Mouse (Mus musculus): ENCODE measurements around the gene Fxyd1.

Fxyd1 gene

DNA sequence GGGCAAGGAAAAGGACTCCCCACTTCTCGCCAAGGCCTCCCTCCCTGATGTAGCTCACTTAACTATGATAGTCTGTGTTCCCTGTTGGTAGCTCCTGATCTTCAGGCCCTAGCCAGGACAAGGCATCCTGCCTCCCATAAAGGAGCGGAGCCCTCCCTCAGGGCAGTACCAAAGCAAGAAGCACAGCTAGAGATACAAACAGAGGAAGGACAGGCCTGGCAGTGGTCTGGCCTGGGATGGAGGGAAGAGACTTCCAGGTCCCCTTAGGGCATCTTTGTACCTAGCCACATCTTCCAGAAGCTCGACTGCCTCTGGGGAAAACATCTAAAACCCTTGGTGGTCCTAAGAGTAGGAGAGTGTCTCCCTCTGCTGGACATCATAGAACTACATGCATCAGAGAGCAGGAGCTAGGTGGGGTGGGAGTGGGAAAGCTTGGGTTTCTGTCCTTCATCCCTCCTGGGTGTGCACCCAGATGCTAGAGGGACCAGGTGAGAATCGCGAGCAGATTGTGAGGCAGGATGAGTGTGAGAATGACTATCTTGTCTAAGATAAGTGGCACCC is 21.0 kb upstream of the Fxyd1 start:
- DNase-seq (ENCODE audit: low read depth, low spot score) = peak; percentile 67

GRCm38 (mm10) chr7:31077470-31077869 is 20.5 kb upstream of the Fxyd1 start:
- peak; percentile 40 for DNase-seq (ENCODE audit: low read depth, low spot score)

- DNase-seq (ENCODE audit: low read depth, low spot score) = no peak
These were observed 19.5 kb upstream of the Fxyd1 start, which contains the start of gene Fxyd3 for GRCm38 (mm10) chr7:31076492-31076891. Gene Fxyd3 (minus strand): TSS chr7:31076704.

DNA sequence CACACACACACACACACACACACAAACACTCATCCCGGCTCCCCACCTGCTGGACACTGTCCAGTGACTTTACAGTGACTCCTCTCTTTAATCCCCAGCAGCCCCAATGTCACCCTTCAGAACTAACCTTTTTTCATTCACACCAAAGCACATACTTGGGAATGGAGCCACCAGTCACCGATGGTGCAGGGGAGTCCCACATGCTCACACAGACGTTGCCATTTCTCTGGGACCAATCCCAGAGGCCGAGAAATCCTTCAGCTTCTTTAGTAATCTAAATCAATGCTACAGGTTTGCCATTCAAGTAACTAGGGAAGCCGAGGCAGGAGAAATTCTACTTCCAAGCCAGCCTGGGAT is 17.7 kb upstream of the Fxyd1 start:
- no peak for DNase-seq (ENCODE audit: low read depth, low spot score)

DNA sequence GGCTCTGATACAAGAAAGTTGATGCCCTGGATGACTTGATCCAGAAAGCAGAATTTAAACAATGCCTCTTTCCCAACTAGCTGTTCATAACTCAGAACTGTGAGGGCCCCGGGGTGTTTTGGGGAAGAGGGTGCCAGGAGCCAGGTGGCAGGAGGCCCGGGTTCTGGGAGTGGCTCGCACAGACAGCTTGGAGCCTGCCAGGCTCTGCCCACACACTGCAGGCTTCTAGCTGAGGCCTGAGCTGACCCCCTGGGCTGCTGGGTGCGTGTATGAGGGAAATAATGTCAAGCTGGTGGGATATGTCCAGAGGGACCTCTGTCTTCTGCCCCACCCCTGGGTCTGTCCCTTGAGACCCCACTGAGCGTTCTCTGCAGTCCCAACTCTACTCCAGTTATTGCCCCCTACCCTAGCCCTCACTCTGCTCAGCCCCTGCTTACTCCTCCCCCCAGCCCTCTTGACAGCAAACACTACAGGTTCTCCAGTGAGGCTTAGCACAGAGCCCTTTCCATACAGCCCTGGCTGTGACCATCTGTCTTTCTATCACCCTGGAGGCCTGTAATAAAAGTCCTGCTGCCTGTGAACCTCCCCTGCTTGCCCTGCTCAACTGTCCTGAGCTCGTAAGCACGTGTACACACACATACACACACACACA is 17.2 kb upstream of the Fxyd1 start:
- no peak for DNase-seq (ENCODE audit: low read depth, low spot score)

DNA sequence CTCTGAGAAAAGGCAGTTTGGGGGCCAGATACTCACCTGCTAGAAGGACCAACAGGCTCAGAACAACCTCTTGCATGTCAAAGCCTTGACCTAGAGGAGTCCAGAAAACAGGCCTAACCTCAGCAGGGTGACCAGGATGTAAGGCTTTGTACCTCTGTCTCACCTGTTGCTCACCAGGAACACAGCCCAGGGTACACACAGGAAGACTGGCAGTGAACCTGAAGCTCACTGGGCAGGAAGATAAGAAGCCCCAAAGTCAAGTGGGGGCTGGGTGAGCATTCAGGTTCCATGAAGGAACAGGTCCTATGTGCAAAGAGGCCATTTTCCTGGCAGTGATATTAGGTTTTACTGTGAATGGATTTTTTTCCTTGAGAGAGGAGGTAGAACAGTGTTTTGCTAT is 16.5 kb upstream of the Fxyd1 start:
- no peak for DNase-seq (ENCODE audit: low read depth, low spot score)

- no peak for DNase-seq (ENCODE audit: low read depth, low spot score)
These were observed 15.3 kb upstream of the Fxyd1 start for GRCm38 (mm10) chr7:31072326-31072725.

- no peak for DNase-seq (ENCODE audit: low read depth, low spot score)
These were observed 13.3 kb upstream of the Fxyd1 start for GRCm38 (mm10) chr7:31070324-31070723.

DNA sequence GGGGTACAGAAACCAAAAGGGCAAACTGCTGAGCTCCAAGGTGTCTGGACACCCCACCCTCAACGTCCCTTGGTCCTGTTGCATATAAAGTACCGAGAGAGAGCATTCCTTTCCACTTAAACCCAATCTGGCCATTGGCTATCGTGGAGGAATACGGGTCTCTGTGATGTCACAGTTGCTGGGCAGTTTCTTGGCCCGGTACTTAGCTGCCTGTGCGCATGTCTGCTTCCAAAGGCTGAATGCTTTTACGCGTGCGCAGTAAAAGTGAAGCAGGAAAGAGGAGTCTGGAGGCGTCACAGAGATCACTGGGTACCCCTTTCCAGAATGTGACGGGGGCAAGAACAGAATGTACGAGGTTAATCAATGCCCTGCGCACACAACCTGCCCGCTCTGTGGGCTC is 12.5 kb upstream of the Fxyd1 start:
- DNase-seq (ENCODE audit: low read depth, low spot score) = no peak

DNA sequence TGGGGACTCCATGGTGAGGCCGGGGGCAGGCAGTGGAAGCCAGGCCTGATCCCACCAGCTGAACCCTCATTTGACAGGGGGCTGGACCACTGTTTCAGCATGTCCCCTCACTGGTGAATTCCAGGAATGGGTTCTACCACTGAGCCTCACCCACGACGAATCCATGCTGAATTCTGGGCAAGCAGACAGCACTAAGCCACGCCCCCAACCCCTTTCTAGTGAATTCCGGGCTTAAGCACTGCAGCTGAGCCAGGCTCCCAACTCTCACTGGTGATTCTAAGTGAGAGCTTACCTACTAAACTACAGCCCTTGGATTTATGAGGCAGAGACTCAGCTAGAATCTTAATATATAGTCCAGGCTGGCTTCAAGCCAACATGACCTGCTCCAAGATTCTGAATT is 10.8 kb upstream of the Fxyd1 start:
- no peak for DNase-seq (ENCODE audit: low read depth, low spot score)

DNA sequence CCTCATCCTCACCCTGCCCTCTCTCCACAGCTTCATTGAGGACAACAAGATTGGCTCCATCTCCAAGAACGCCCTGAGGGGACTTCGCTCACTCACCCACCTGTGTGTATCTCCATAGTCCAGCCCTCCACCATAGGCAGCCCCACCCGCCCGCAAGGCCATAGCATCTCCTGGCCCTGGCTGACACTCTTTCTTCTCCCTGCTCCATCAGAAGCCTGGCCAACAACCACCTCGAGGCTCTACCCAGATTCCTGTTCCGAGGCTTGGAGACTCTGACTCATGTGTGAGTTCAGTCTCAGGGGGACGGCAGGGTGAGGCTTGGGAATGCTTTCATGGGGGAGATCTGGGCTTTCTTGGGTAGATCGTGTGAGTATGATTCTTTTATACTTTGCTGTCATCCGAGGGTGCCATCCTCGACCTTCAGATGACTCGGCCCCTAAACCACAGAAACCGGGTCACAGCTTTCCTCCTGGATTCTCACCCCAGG is 6.1 kb upstream of the Fxyd1 start:
- DNase-seq (ENCODE audit: low read depth, low spot score) = no peak

DNA sequence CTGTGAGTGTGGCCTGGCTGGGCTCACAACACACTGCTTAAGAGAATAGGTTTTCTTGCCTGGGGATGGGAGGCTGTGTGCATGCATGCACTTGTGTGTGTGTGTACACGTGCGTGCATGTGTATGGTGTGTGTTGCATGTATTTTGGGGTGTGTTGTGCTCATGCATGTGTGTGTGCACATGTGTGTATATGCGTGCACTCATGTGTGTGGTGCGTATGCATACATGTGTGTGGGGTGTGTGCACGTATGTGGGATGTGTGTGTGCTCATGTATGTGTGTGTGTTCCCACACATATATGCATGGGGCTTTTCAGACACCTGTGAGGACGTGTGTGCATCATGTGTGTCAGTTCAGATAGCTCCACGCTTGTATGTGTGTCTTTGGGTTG is 3.6 kb upstream of the Fxyd1 start:
- no peak for DNase-seq (ENCODE audit: low read depth, low spot score)

DNA sequence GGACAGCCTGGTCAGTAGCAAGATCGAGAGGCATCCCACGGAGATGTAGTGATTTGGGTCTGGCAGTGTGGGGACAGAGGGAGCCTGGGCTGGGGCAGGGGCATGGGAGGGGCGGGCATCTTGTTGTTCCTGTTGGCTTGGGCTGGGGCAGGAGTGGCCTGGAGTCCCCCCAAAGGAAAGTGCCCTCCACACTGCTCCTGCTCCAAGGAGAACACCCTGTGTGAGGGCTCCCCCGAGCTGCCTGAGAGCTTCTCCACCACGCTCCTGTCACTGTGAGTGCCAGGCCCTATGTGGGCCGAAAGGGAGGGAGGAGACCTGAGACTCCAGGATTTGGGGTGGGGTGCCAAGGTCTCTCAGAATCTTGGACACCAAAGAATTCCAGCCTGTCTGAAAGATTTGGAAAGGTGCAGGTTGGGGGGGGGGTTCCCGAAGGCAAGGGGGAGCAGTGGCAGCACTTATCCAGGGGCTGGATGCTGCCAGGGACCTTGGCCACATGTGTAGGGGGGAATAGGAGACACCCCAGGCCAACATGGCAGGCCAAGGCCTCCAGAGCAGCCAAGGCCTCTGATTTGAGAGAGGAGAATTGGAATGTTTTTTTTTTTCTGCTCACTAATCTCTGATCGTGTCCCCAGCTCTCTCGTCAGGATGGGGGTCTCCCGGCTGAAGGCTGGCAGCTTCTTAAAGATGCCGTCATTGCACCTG is 3.1 kb upstream of the Fxyd1 start:
- no peak for DNase-seq (ENCODE audit: low read depth, low spot score)

DNA sequence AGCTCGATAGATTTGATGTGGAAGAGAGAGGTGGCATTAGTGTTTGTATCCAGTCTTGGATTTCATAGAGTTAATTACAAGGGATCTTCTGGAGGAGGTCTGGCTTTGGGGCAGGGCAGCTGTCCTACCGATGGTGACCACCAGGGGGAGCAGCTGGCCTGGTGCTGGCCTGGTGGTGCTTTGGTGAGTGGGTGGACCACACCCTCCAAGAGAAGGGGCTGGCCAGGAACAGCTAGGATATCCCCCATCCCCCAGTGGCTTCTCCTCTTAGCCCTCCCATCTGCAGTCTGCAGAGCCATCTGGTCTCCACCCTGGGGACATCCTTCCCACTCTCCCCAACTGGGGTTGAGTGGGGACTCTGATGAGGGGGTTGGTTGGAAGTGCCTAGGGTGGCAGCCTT is 2.1 kb upstream of the Fxyd1 start, which contains the start of gene Lgi4:
Gene Lgi4, plus strand, starts transcription at position 235 of the 400 bp plus-strand sequence.
- DNase-seq (ENCODE audit: low read depth, low spot score) = peak; percentile 73

DNA sequence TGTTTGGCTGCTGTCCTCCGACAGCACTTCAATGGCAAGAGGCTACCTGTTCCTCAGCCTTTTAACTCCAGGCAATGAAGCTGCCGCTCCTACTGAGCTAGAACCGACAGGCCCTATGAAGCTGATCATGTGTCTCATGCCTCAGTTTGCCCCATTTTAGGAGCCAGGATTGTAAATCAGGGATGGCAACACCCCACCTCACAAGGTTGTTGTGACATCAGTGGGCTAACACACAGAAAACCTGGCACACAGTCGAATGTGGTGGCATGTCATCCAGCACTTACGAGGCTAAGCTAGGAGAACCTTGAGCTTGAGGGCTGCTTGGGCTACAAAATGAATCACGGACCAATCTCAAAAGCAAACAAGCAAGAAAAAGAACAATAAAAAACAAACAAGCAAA is 1.2 kb upstream of the Fxyd1 start:
- no peak for DNase-seq (ENCODE audit: low read depth, low spot score)

GRCm38 (mm10) chr7:31057730-31058129 is 731 bp upstream of the Fxyd1 start:
- no peak for DNase-seq (ENCODE audit: low read depth, low spot score)

DNA sequence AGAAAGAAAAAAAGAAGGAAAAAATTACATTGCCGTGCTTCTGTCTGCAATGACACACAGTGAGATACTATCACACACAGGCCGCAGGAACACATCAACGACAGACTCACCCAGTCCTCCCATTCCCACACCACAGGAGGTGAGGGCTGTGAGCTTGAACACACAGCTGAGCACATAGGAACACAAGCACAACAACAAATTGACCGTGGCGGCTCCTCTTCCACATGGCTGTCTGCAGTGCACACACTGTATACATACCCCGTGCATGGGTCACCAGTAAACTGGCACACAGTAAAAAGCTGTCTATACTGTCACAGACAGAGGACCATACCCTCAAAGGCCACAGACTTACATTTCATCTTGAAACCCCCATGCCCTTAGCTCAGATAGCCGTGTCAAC is 551 bp downstream of the Fxyd1 start:
- no peak for DNase-seq (ENCODE audit: low read depth, low spot score)

GRCm38 (mm10) chr7:31055883-31056282 is 1.1 kb downstream of the Fxyd1 start:
- no peak for DNase-seq (ENCODE audit: low read depth, low spot score)

- peak; percentile 34 for DNase-seq (ENCODE audit: low read depth, low spot score)
These were observed 1.6 kb downstream of the Fxyd1 start for GRCm38 (mm10) chr7:31055354-31055824.

DNA sequence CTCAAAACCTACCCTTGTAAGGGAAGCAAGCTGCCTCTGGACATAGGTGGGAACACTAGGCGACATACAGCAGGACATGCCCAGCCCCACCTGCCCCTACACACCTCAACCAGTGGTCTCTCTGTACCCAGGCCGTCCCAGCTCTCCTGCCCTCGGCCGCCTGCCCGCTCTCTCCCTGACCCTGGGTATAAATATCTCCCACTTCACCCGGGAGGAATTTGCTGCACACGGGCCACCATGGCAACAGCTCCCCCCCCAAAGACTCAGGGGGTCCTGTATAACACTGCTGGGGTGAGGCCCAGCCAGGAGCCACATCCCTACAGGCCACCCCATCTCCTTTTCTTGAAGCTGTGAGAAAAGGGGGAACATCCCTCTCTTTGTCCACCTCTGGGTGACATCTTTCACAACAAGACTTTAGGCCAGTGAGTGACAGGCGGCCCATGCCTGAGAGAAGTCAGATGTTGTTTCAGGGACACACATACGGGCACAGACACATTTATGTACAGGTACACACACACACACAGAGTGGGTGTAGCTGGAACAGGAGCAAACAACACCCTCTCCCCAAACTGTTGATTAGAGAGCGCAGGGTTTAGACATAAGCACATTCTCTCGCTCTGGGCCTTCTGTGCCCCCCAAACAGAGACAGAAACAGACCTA is 2.2 kb downstream of the Fxyd1 start:
- no peak for DNase-seq (ENCODE audit: low read depth, low spot score)

DNA sequence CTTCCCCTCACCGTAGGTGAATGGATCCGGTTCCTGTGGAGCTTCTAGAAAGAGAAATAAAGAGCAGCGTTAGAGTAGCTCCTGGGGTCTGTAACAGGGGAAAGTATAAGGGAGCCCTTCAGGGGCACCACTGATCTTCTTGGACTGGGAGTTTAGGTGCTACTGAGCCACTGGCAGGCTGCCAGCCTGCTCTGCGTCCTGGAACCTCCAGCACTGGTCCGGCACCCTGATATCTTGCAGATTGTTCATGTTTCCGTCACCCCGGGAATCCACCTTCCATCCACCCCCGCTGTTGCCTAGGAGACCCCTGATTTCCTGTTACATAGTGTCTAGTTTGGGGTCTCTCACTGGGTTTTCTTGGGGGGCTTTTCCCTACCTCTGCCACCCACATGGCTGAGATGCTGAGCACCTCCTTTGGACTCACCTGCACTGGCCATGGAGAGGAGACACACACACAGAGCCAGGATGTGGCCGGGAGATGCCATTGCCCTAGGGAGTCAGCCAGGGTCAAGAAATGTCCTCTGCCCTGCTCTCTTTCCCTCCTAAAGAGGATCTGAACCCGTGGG is 3.0 kb downstream of the Fxyd1 start:
- DNase-seq (ENCODE audit: low read depth, low spot score) = no peak

Data from forelimb bud, embryonic 11.5 days (tissue).